Mouse (Mus musculus) embryo, embryonic 11.5 days (tissue): ENCODE data around the gene Akap14.
"Not testable (repeated sequence)": the region's sequence is repeated elsewhere in the genome, so short reads cannot be mapped to it uniquely, and the experiment has no call there.

Experiments used
- DNase-seq: peaks from one replicate; pipeline ENCODE4 v3.0.0-alpha.2; 2012; ENCODE audit warnings: low read depth, low spot score

Akap14 gene

DNA sequence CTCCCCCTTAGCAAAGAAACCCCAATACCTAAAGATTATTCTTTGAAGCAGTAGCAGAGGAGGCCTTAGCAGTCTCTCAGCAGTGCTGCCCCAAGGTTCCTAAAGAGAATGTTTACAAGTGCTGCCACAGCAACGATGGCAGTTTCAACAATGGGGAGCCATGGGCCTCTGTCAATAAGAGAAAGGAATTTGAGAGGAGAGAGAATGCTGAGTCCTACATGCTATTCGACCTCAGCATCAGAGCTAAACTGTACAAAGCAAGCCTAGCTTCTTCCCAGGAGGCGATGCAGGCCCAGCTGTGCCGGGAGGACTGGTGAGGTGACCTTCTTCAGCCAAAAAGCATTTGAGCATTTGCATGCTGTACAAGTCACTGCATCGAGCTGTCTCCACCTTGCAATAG lies at the start of gene Akap14:
TSS of gene Akap14 (minus strand) at position 101 of the 400 bp plus-strand sequence.
- no peak for DNase-seq

GRCm38 (mm10) chrX:37210941-37211340 lies 42.3 kb upstream of the Akap14 start, which contains the start of gene Gm9:
Gene Gm9, minus strand, starts transcription at chrX:37211041.
- no peak for DNase-seq

DNA sequence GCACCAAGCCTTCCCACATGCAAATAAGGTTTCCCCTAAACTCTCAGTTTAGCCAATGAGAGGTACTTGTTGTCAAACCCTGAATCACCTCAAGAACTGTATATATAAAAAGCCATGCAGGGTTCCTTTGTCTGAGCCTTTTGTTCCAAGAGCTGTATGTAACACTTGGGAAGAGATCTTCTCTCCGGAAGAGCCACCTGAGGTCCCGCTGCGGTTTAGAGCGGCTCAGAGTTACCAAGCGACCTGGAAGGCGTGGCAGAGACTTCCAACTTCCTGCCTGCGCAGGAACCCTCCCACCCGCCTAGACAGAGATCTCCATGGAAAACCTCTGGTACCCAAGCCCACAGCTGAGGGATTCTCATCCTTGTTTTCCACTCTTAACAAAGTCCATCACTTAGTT lies 30.0 kb upstream of the Akap14 start:
- DNase-seq = no peak

DNA sequence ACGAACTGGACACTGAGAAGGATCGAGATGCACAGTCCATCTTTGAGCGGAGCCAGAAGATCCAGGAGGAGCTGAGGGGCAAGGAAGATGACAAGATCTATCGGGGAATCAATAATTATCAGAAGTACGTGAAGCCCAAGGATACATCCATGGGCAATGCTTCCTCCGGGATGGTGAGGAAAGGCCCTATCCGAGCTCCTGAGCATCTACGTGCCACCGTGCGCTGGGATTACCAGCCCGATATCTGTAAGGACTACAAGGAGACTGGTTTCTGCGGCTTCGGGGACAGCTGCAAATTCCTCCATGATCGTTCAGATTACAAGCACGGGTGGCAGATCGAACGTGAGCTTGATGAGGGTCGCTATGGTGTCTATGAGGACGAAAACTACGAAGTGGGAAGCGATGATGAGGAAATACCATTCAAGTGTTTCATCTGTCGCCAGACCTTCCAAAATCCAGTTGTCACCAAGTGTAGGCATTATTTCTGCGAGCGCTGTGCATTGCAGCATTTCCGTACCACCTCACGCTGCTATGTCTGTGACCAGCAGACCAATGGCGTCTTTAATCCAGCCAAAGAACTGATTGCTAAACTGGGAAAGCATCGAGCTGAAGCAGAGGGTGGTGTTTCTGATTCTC lies 23.2 kb upstream of the Akap14 start:
- DNase-seq = no peak

- DNase-seq = peak; percentile 39
These were observed 22.6 kb upstream of the Akap14 start, which contains the start of the genes Ndufa1 and Rnf113a1 for GRCm38 (mm10) chrX:37191105-37191743. Gene Ndufa1, minus strand, starts transcription at chrX:37191163. Gene Rnf113a1, plus strand, starts transcription at chrX:37191245.

GRCm38 (mm10) chrX:37190755-37191104 lies 22.1 kb upstream of the Akap14 start:
- no peak for DNase-seq

GRCm38 (mm10) chrX:37184401-37184800 lies 15.8 kb upstream of the Akap14 start:
- DNase-seq = not testable (repeated sequence)

GRCm38 (mm10) chrX:37167085-37167484 lies 1.6 kb downstream of the Akap14 start:
- peak; percentile 38 for DNase-seq

GRCm38 (mm10) chrX:37163115-37163514 lies 5.5 kb downstream of the Akap14 start:
- DNase-seq = no peak

- no peak for DNase-seq
These were observed 7.5 kb downstream of the Akap14 start for GRCm38 (mm10) chrX:37161169-37161568.

- DNase-seq = no peak
These were observed 10.8 kb downstream of the Akap14 start for GRCm38 (mm10) chrX:37157839-37158238.

DNA sequence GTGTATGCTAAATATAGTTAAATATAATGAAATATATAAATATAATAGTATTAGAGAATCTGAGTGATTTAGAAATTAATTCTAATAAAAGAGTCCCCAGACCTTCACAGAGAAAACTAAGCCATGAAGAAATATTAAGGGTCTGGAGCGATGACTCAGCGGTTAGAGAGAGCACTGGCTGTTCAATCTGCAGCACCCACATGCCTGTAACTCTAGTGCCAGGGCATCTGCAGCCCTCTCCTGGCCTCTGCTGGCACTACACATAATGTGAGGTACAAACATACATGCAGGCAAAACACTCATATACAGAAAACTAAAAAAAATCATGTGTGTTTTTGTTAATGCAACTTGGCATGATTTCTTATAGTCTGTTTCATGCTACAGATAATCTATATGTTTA lies 23.7 kb downstream of the Akap14 start:
- DNase-seq = no peak

DNA sequence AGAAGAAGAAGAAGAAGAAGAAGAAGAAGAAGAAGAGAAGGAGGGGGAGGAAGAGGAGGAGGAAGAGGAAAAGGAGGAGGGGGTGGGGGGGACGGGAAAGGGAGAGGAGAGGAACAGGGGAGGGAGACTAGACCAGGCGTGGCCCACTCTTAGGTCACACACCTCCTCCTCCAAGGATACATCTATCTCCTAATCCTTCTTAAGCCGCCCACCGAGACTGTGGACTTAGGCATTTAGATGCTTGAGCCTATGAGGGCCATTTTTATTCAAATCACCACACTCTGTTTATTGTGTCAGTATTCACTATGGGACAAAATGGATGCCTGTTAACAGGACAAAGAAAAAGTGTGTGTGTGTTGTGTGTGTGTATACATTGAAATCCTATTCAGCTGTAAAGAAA lies 24.1 kb downstream of the Akap14 start:
- not testable (repeated sequence) for DNase-seq

DNA sequence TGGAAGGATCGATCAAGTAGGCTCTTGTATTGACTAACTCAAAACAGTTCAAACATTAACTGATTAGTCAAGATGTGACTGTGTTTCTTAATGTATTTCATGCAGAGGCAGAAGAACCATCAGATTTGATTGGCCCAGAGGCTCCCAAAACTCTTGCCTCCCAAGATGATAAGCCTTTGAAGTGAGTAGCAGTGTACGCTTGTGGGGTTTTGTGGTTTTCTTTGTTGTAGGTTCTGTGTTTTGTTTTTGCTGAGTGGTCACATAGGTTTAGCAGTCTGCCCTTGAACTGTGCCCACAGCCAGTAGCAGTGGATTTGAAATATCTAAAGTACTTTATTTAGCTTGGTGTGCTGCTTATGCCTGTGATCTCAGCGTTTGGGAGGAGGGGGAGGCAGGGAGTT lies 26.9 kb downstream of the Akap14 start:
- DNase-seq = no peak

- peak; percentile 73 for DNase-seq
These were observed 41.8 kb downstream of the Akap14 start, which contains the start of gene Nkap for GRCm38 (mm10) chrX:37126671-37127358. Gene Nkap, plus strand, starts transcription at chrX:37126795.

- DNase-seq = no peak
These were observed 43.1 kb downstream of the Akap14 start for GRCm38 (mm10) chrX:37125511-37125910.

GRCm38 (mm10) chrX:37120212-37120611 lies 48.4 kb downstream of the Akap14 start:
- DNase-seq = no peak

DNA sequence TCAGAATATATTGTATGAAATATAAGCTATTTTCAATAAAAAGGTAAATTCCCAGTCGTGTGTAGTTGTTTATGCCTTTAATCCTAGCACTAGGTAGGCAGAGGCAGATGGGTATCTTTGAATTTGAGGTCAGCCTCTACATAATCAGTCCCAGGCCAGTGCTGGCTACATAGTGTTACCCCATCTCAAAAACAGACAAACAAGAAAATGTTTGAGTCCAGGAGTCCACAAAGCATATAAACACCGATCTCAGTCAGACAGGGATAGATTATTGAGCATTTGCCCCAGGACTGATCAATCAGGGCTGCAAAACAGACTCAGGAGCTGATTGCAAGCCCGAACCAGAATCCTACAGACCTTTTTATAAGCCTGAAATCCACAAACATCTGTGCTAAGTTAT lies 49.1 kb downstream of the Akap14 start:
- no peak for DNase-seq

DNA sequence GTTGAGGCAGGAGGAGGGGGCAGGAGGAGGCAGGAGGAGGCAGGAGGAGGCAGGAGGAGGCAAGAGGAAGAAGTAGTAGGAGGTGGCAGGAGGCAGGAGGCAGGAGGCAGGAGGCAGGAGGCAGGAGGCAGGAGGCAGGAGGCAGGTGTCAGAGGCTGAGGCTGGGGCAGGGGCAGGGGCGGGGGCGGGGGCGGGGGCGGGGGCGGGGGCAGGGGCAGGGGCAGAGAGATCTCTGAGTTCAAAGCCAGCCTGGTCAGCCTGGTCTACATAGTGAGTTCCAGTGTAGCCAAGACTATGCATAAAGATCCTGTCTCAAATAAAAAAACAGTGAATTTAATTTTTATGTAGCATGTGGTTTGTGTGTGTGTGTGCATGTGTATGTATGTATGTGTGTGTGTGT lies 51.6 kb downstream of the Akap14 start:
- DNase-seq = no peak

GRCm38 (mm10) chrX:37110881-37111193 lies 57.8 kb downstream of the Akap14 start:
- DNase-seq = no peak

GRCm38 (mm10) chrX:37110193-37110880 lies 58.3 kb downstream of the Akap14 start, which contains the start of gene Upf3b:
Gene Upf3b, minus strand, starts transcription at chrX:37110322.
- DNase-seq = peak; percentile 87

- no peak for DNase-seq
These were observed 59.0 kb downstream of the Akap14 start for GRCm38 (mm10) chrX:37109526-37110192.
